Mouse (Mus musculus) limb, embryonic 15.5 days (tissue): ENCODE measurements at regions not wholly inside any gene's neighbourhood (a gene's known extent, or its start where the extent isn't known, plus 50 kb on each side); places are given as distances from the start of the nearest gene placed in this dataset.

Experiments
- ATAC-seq: fragments of 200-750 bp; cut with Nextera tagmentation; 2 replicates; pipeline ENCODE4 v1.8.0; 2017; ENCODE audit warnings: low read depth, moderate TSS enrichment; ENCODE audit not compliant: insufficient number of reproducible peaks, low FRiP score, low TSS enrichment
- H3K27ac ChIP-seq: fragments of 300-500 bp; sonication (generic); 2 replicates; pipeline ENCODE4 v1.5.1; 2015; ENCODE audit warnings: moderate library complexity, mild to moderate bottlenecking, inconsistent platforms
- H3K27me3 ChIP-seq: fragments of 300-500 bp; sonication (generic); 2 replicates; pipeline ENCODE4 v1.6.1; 2015; ENCODE audit warnings: inconsistent platforms
- H3K36me3 ChIP-seq: fragments of 300-500 bp; sonication (generic); 2 replicates; pipeline ENCODE4 v1.6.1; 2015; ENCODE audit warnings: inconsistent platforms
- H3K4me1 ChIP-seq: fragments of 300-500 bp; sonication (generic); 2 replicates; pipeline ENCODE4 v1.6.1; 2015; ENCODE audit warnings: inconsistent platforms
- H3K4me2 ChIP-seq: fragments of 300-500 bp; sonication (generic); 2 replicates; pipeline ENCODE4 v1.6.1; 2015; ENCODE audit warnings: mild to moderate bottlenecking, inconsistent platforms
- H3K4me3 ChIP-seq: fragments of 300-500 bp; sonication (generic); 2 replicates; pipeline ENCODE4 v1.5.1; 2015; ENCODE audit warnings: mild to moderate bottlenecking, inconsistent platforms
- H3K9ac ChIP-seq: fragments of 300-500 bp; sonication (generic); 2 replicates; pipeline ENCODE4 v1.6.1; 2015; ENCODE audit warnings: inconsistent platforms
- H3K9me3 ChIP-seq: fragments of 300-500 bp; sonication (generic); 2 replicates; pipeline ENCODE4 v1.6.1; 2016; ENCODE audit warnings: inconsistent platforms
- WGBS: fragments of 180-500 bp; shearing (Covaris S2); methylation state at CpG from one replicate; pipeline ENCODE4 v1.1.7; 2015; 5-methylcytosine and 5-hydroxymethylcytosine counted together

GRCm38 (mm10) chr12:107085058-107085905, 403.1 kb upstream of the 3110018I06Rik start:
- Histone ChIP-seq H3K4me1 (peaks cover 13% of the 10 kb centered on the region), H3K9me3 (no peaks in the 10 kb centered on the region), H3K27me3 (peaks cover 6% of the 10 kb centered on the region; the same call in 1 of the 2 replicates), H3K27ac (no peak overlapping the region), H3K36me3 (no peaks in the 10 kb centered on the region), H3K4me2 (no peak overlapping the region), H3K9ac (no peak overlapping the region), H3K4me3 (no peak overlapping the region)
- ATAC-seq = no peak
- 26% methylated on average over 14 of the region's 14 CpGs for WGBS

GRCm38 (mm10) chr12:107085906-107086655, 402.4 kb upstream of the 3110018I06Rik start:
- no peak overlapping the region for H3K4me2 ChIP-seq
- H3K9me3 ChIP-seq = no peaks in the 10 kb centered on the region
- H3K27ac ChIP-seq = no peak overlapping the region
- peaks cover 13% of the 10 kb centered on the region for H3K4me1 ChIP-seq
- 14% methylated on average over 16 of the region's 16 CpGs for WGBS
- H3K36me3 ChIP-seq = no peaks in the 10 kb centered on the region
- H3K9ac ChIP-seq = no peak overlapping the region
- peaks cover 6% of the 10 kb centered on the region; the same call in 1 of the 2 replicates for H3K27me3 ChIP-seq
- ATAC-seq = no peak
- no peak overlapping the region for H3K4me3 ChIP-seq

GRCm38 (mm10) chr12:107092151-107092550, 396.3 kb upstream of the 3110018I06Rik start:
- Histone ChIP-seq H3K27me3 (no peaks in the 10 kb centered on the region), H3K36me3 (no peaks in the 10 kb centered on the region), H3K4me2 (no peak overlapping the region), H3K9ac (no peak overlapping the region), H3K9me3 (no peaks in the 10 kb centered on the region), H3K27ac (no peak overlapping the region), H3K4me3 (no peak overlapping the region), H3K4me1 (no peaks in the 10 kb centered on the region)
- ATAC-seq = no peak
- WGBS = 81% methylated on average over 3 of the region's 3 CpGs

- H3K27me3 ChIP-seq = no peaks in the 10 kb centered on the region
- H3K27ac ChIP-seq = no peak overlapping the region
- no peak overlapping the region for H3K4me2 ChIP-seq
- no peaks in the 10 kb centered on the region for H3K36me3 ChIP-seq
- no peak for ATAC-seq
- whole genome bisulfite sequencing = 76% methylated on average over 13 of the region's 13 CpGs
- no peak overlapping the region for H3K9ac ChIP-seq
- H3K4me3 ChIP-seq = no peak overlapping the region
- no peaks in the 10 kb centered on the region for H3K4me1 ChIP-seq
- no peaks in the 10 kb centered on the region for H3K9me3 ChIP-seq
These were observed 395.1 kb upstream of the 3110018I06Rik start for GRCm38 (mm10) chr12:107093326-107093725.

- no peaks in the 10 kb centered on the region for H3K27me3 ChIP-seq
- 68% methylated on average over 6 of the region's 6 CpGs for WGBS
These were observed 393.0 kb upstream of the 3110018I06Rik start for GRCm38 (mm10) chr12:107095409-107095808.

GRCm38 (mm10) chr12:107104570-107104969, 383.9 kb upstream of the 3110018I06Rik start:
- Histone ChIP-seq H3K9ac (no peak overlapping the region), H3K4me3 (no peak overlapping the region), H3K4me1 (no peaks in the 10 kb centered on the region), H3K27ac (no peak overlapping the region), H3K9me3 (no peaks in the 10 kb centered on the region), H3K27me3 (no peaks in the 10 kb centered on the region; the same call in 1 of the 2 replicates), H3K4me2 (no peak overlapping the region), H3K36me3 (no peaks in the 10 kb centered on the region)
- 43% methylated on average over 8 of the region's 8 CpGs for WGBS
- no peak for ATAC-seq

More at GRCm38 (mm10) chr12:107095409-107095808, 393.0 kb upstream of the 3110018I06Rik start:
- Histone ChIP-seq H3K4me3 (no peak overlapping the region), H3K9me3 (no peaks in the 10 kb centered on the region), H3K36me3 (no peaks in the 10 kb centered on the region), H3K4me2 (no peak overlapping the region), H3K4me1 (no peaks in the 10 kb centered on the region), H3K9ac (no peak overlapping the region), H3K27ac (no peak overlapping the region)
- no peak for ATAC-seq

- H3K9ac ChIP-seq = no peak overlapping the region
- no peak overlapping the region for H3K4me2 ChIP-seq
- H3K4me1 ChIP-seq = no peaks in the 10 kb centered on the region
- 59% methylated on average over 11 of the region's 11 CpGs for WGBS
- ATAC-seq = no peak
- no peaks in the 10 kb centered on the region; the same call in 1 of the 2 replicates for H3K27me3 ChIP-seq
- no peak overlapping the region for H3K27ac ChIP-seq
- H3K9me3 ChIP-seq = no peaks in the 10 kb centered on the region
- H3K4me3 ChIP-seq = no peak overlapping the region
- H3K36me3 ChIP-seq = no peaks in the 10 kb centered on the region
These were observed 383.4 kb upstream of the 3110018I06Rik start for GRCm38 (mm10) chr12:107105017-107105416.

- WGBS = 15% methylated on average over 18 of the region's 18 CpGs
- H3K4me1 ChIP-seq = peaks cover 7% of the 10 kb centered on the region; the same call in 1 of the 2 replicates
- H3K27me3 ChIP-seq = no peaks in the 10 kb centered on the region
- H3K9ac ChIP-seq = no peak overlapping the region
- peak overlapping the region; percentile 31 for H3K4me2 ChIP-seq
- H3K27ac ChIP-seq = no peak overlapping the region
- peak overlapping the region; percentile 8; the same call in 1 of the 2 replicates for H3K4me3 ChIP-seq
- ATAC-seq = no peak
- no peaks in the 10 kb centered on the region for H3K9me3 ChIP-seq
- H3K36me3 ChIP-seq = no peaks in the 10 kb centered on the region
These were observed 376.3 kb upstream of the 3110018I06Rik start for GRCm38 (mm10) chr12:107111908-107112770.

- Histone ChIP-seq H3K4me1 (no peaks in the 10 kb centered on the region), H3K27me3 (no peaks in the 10 kb centered on the region; the same call in 1 of the 2 replicates), H3K9ac (no peak overlapping the region), H3K9me3 (no peaks in the 10 kb centered on the region), H3K4me3 (no peak overlapping the region), H3K27ac (no peak overlapping the region), H3K36me3 (no peaks in the 10 kb centered on the region), H3K4me2 (no peak overlapping the region)
- 79% methylated on average over 3 of the region's 3 CpGs for WGBS
- ATAC-seq = no peak
These were observed 370.1 kb upstream of the 3110018I06Rik start for GRCm38 (mm10) chr12:107118364-107118763.

- WGBS = 63% methylated on average over 10 of the region's 10 CpGs
- Histone ChIP-seq H3K4me2 (no peak overlapping the region), H3K36me3 (no peaks in the 10 kb centered on the region), H3K9me3 (no peaks in the 10 kb centered on the region), H3K27ac (no peak overlapping the region), H3K4me3 (no peak overlapping the region), H3K27me3 (no peaks in the 10 kb centered on the region; the same call in 1 of the 2 replicates), H3K4me1 (no peaks in the 10 kb centered on the region), H3K9ac (no peak overlapping the region)
- ATAC-seq = no peak
These were observed 369.4 kb upstream of the 3110018I06Rik start for GRCm38 (mm10) chr12:107119076-107119475.

- no peak overlapping the region for H3K4me2 ChIP-seq
- no peak for ATAC-seq
- peaks cover 4% of the 10 kb centered on the region; the same call in 1 of the 2 replicates for H3K4me1 ChIP-seq
- 87% methylated on average over 21 of the region's 21 CpGs for WGBS
- no peak overlapping the region for H3K9ac ChIP-seq
- H3K27ac ChIP-seq = no peak overlapping the region
- no peaks in the 10 kb centered on the region for H3K9me3 ChIP-seq
- no peaks in the 10 kb centered on the region; the same call in 1 of the 2 replicates for H3K27me3 ChIP-seq
- H3K36me3 ChIP-seq = no peaks in the 10 kb centered on the region
- H3K4me3 ChIP-seq = no peak overlapping the region
These were observed 367.8 kb upstream of the 3110018I06Rik start for GRCm38 (mm10) chr12:107120486-107121186.
